Mouse (Mus musculus): ENCODE results near the gene Fam13a.
A peak's percentile ranks its signal among the peaks of the same experiment; 100 is the strongest.

Gene Fam13a

GRCm38 (mm10) chr6:59024164-59024724 lies at the start of gene Fam13a:
TSS of gene Fam13a (minus strand) at chr6:59024549.
- peak; percentile 89 to 96 for DNase-seq

- DNase-seq: peak; percentile 38 to 73
These were observed 48.0 kb upstream of the Fam13a start for GRCm38 (mm10) chr6:59072096-59073060.

- peak; percentile 41 to 54 for DNase-seq
These were observed 47.3 kb upstream of the Fam13a start for GRCm38 (mm10) chr6:59071691-59072090.

GRCm38 (mm10) chr6:59068187-59068586 lies 43.8 kb upstream of the Fam13a start:
- DNase-seq: no peak

GRCm38 (mm10) chr6:59064440-59064839 lies 40.1 kb upstream of the Fam13a start:
- no peak for DNase-seq

- peak; percentile 65 to 71 for DNase-seq
These were observed 28.9 kb upstream of the Fam13a start for GRCm38 (mm10) chr6:59053232-59053631.

GRCm38 (mm10) chr6:59039719-59040118 lies 15.4 kb upstream of the Fam13a start:
- DNase-seq: no peak

- DNase-seq: no peak
These were observed 8.4 kb upstream of the Fam13a start for GRCm38 (mm10) chr6:59032748-59033147.

- no peak for DNase-seq
These were observed 7.2 kb upstream of the Fam13a start for GRCm38 (mm10) chr6:59031539-59031938.

GRCm38 (mm10) chr6:59030667-59031066 lies 6.3 kb upstream of the Fam13a start:
- no peak for DNase-seq

GRCm38 (mm10) chr6:59030037-59030436 lies 5.7 kb upstream of the Fam13a start:
- no peak for DNase-seq

- no peak for DNase-seq
These were observed 4.5 kb upstream of the Fam13a start for GRCm38 (mm10) chr6:59028871-59029270.

GRCm38 (mm10) chr6:59024806-59025205 lies 457 bp upstream of the Fam13a start:
- DNase-seq: no peak

- peak; percentile 16 to 25 for DNase-seq
These were observed 740 bp downstream of the Fam13a start for GRCm38 (mm10) chr6:59023455-59024163.

- DNase-seq: peak in 1 of 2 experiments; percentile 17
These were observed 1.7 kb downstream of the Fam13a start for GRCm38 (mm10) chr6:59022621-59023020.

GRCm38 (mm10) chr6:59020346-59020745 lies 4.0 kb downstream of the Fam13a start:
- DNase-seq: peak; percentile 57 to 78

- DNase-seq: no peak
These were observed 4.5 kb downstream of the Fam13a start for GRCm38 (mm10) chr6:59019847-59020246.

GRCm38 (mm10) chr6:59016336-59016832 lies 8.0 kb downstream of the Fam13a start:
- no peak for DNase-seq

GRCm38 (mm10) chr6:59014760-59015159 lies 9.6 kb downstream of the Fam13a start:
- no peak for DNase-seq

GRCm38 (mm10) chr6:59014088-59014759 lies 10.1 kb downstream of the Fam13a start:
- peak; percentile 38 to 73 for DNase-seq

GRCm38 (mm10) chr6:59010792-59011191 lies 13.6 kb downstream of the Fam13a start:
- no peak for DNase-seq

- DNase-seq: no peak
These were observed 19.7 kb downstream of the Fam13a start for GRCm38 (mm10) chr6:59004630-59005029.
